Mouse (Mus musculus) right cerebral cortex, adult 18-20 months (tissue): ENCODE measurements around the gene Pitx3.
"Not testable (repeated sequence)": the region's sequence is repeated elsewhere in the genome, so short reads cannot be mapped to it uniquely, and the experiment has no call there.

Experiments
- DNase-seq: peaks from one replicate; pipeline ENCODE4 v3.0.0; 2022; ENCODE audit warnings: mixed read lengths

The Pitx3 gene

GRCm38 (mm10) chr19:46131694-46132525 is 16.2 kb downstream of the Pitx3 start, which contains the start of gene Elovl3:
TSS of gene Elovl3 (plus strand) at chr19:46131897.
- no peak for DNase-seq

- no peak for DNase-seq
Observed at GRCm38 (mm10) chr19:46131283-46131682, 16.8 kb downstream of the Pitx3 start.

- DNase-seq = not testable (repeated sequence)
Observed at GRCm38 (mm10) chr19:46129737-46130136, 18.4 kb downstream of the Pitx3 start.

GRCm38 (mm10) chr19:46126301-46126700 is 21.8 kb downstream of the Pitx3 start:
- DNase-seq = no peak

- no peak for DNase-seq
Observed at GRCm38 (mm10) chr19:46124651-46125050, 23.5 kb downstream of the Pitx3 start.

GRCm38 (mm10) chr19:46123876-46124275 is 24.2 kb downstream of the Pitx3 start:
- no peak for DNase-seq

GRCm38 (mm10) chr19:46120872-46121271 is 27.3 kb downstream of the Pitx3 start:
- DNase-seq = no peak

- DNase-seq = no peak
Observed at GRCm38 (mm10) chr19:46119458-46119857, 28.7 kb downstream of the Pitx3 start.

GRCm38 (mm10) chr19:46114617-46115016 is 33.5 kb downstream of the Pitx3 start:
- DNase-seq = no peak

- no peak for DNase-seq
Observed at GRCm38 (mm10) chr19:46110781-46111180, 37.3 kb downstream of the Pitx3 start.

GRCm38 (mm10) chr19:46110214-46110613 is 37.9 kb downstream of the Pitx3 start:
- no peak for DNase-seq

GRCm38 (mm10) chr19:46104187-46104557 is 44.0 kb downstream of the Pitx3 start:
- DNase-seq = no peak

- DNase-seq = no peak
Observed at GRCm38 (mm10) chr19:46103437-46104186, 44.5 kb downstream of the Pitx3 start.

- no peak for DNase-seq
Observed at GRCm38 (mm10) chr19:46099561-46099960, 48.6 kb downstream of the Pitx3 start.

GRCm38 (mm10) chr19:46096396-46096795 is 51.7 kb downstream of the Pitx3 start:
- no peak for DNase-seq

GRCm38 (mm10) chr19:46095291-46095690 is 52.8 kb downstream of the Pitx3 start:
- DNase-seq = peak; percentile 50

- no peak for DNase-seq
Observed at GRCm38 (mm10) chr19:46094144-46094543, 54.0 kb downstream of the Pitx3 start.

GRCm38 (mm10) chr19:46091641-46092040 is 56.5 kb downstream of the Pitx3 start:
- DNase-seq = no peak

GRCm38 (mm10) chr19:46087871-46088270 is 60.3 kb downstream of the Pitx3 start:
- DNase-seq = no peak

GRCm38 (mm10) chr19:46086337-46086736 is 61.8 kb downstream of the Pitx3 start:
- DNase-seq = peak; percentile 59
